Comparison of ENCODE assay signal across 8 mouse cellular contexts in the genomic region with DNA sequence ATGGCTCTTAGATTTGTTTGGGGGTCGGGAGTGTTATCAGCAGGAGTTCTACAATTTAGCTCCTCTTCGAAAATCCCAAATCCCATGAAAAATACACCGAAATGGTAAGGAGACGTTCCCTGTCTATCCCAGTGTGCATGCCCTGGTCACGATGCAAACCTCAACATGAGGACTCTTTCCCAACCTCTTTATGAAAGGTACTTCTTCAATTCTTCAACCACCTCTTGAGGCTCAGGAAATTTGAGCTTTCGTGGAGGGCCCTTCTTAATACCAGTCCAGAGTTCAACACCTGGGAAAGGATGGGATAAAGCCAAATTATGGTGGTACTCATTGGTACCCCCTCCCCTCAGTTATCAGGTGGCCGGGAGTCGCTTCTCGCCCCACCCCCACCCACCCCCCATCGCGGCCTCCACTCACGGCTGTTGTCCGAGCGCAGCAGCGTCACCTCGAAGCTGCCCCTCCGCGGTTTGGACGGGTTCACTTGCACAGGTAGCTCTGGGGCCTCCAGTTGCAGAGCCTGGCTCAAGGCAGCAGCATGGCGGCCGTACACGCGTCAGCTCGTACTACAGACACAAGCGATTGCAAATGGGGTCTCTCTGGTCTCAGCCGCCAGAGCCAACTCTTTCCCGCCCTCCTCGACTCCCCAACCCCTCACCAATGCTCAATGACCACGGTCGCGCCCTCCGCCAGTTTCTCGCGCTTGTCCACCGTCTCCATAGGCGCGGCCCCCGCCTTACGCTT. TPM values are rescaled to one million over a fixed set of nuclear protein-coding genes. Genes with fewer than 3 reads are reported as not detected.
DNase-seq lines count a peak whose midpoint lies in the region; ATAC-seq and TF ChIP-seq lines count a peak whose summit lies in the region.
"Had no signal": no experiment of that assay in that cellular context is flagged by ENCODE, and none has a peak within 500 bp of the region (broad histone marks: within the 10 kb centered on the region; RNA-seq: fewer than 3 reads in every experiment).

No protein-coding gene starts in this region.

- ATAC-seq in common myeloid progenitor, adult 5-6 weeks (replicated peaks; ENCODE audit: low read depth, poor library complexity, severe bottlenecking): peak; percentile 40
- peak; percentile 59 for ATAC-seq in liver, embryonic 15.5 days (ENCODE audit: insufficient read depth)
- ATAC-seq in neural tube, embryonic 13.5 days (ENCODE audit: low read depth): peak; percentile 87

- H3K4me2 ChIP-seq in liver, embryonic 15.5 days: peak overlapping the region; percentile 88
- peak overlapping the region; percentile 83 for H3K4me2 ChIP-seq in neural tube, embryonic 13.5 days

- peak overlapping the region; percentile 98 for H3K4me3 ChIP-seq in spleen, adult 2 months (ENCODE audit: extremely low read depth, insufficient read depth, insufficient read length)
- H3K4me3 ChIP-seq in hindbrain, embryonic 10.5 days: peak overlapping the region; percentile 94
- H3K4me3 ChIP-seq in liver, embryonic 15.5 days (replicated peaks): peak overlapping the region; percentile 79
- peak overlapping the region; percentile 92 for H3K4me3 ChIP-seq in neural tube, embryonic 13.5 days

- no peak for TF ChIP-seq POLR2A in spleen, adult 2 months (IDR thresholded peaks at IDR 0.05; ENCODE audit: low read depth, low read length)

- no peak for TF ChIP-seq CTCF in spleen, adult 2 months (IDR thresholded peaks at IDR 0.05; ENCODE audit: extremely low read depth, insufficient read depth, insufficient read length, insufficient replicate concordance)

- H3K36me3 ChIP-seq in spleen, adult 2 months (ENCODE audit: control insufficient read depth, insufficient read depth, low read length): peaks cover 11% of the 10 kb centered on the region
- H3K36me3 ChIP-seq in hindbrain, embryonic 10.5 days: peaks cover 53% of the 10 kb centered on the region
- peaks cover 27% of the 10 kb centered on the region for H3K36me3 ChIP-seq in liver, embryonic 15.5 days (replicated peaks)
- H3K36me3 ChIP-seq in neural tube, embryonic 13.5 days: peaks cover 30% of the 10 kb centered on the region

- no peaks in the 10 kb centered on the region for H3K27me3 ChIP-seq in spleen, adult 2 months (ENCODE audit: control insufficient read depth, insufficient read depth, low read length)
- no peaks in the 10 kb centered on the region for H3K27me3 ChIP-seq in hindbrain, embryonic 10.5 days (ENCODE audit: insufficient read depth, poor library complexity, severe bottlenecking)
- H3K27me3 ChIP-seq in liver, embryonic 15.5 days: no peaks in the 10 kb centered on the region
- no peaks in the 10 kb centered on the region for H3K27me3 ChIP-seq in neural tube, embryonic 13.5 days

- peak in 1 of 2 experiments; percentile 17 for DNase-seq in spleen, adult 2 months (ENCODE audit: low read depth in 1 of 2, low spot score in 2 of 2)
- no peak for DNase-seq in spleen, postnatal 14 days (ENCODE audit: low spot score in 2 of 2)
- DNase-seq in hindbrain, embryonic 10.5 days (ENCODE audit: low spot score): no peak
- DNase-seq in cerebellum, postnatal 10 days: no peak

- H3K4me1 ChIP-seq in spleen, adult 2 months (ENCODE audit: control insufficient read depth, insufficient read depth, insufficient read length): peaks cover 6% of the 10 kb centered on the region; the same call in 1 of the 2 replicates
- peaks cover 10% of the 10 kb centered on the region for H3K4me1 ChIP-seq in hindbrain, embryonic 10.5 days (replicated peaks)
- H3K4me1 ChIP-seq in liver, embryonic 15.5 days (replicated peaks): peaks cover 25% of the 10 kb centered on the region
- H3K4me1 ChIP-seq in neural tube, embryonic 13.5 days (replicated peaks): peaks cover 17% of the 10 kb centered on the region

- WGBS in spleen, adult 2 months: 4% methylated on average over 39 of the region's 39 CpGs
- 3% methylated on average over 39 of the region's 39 CpGs for WGBS in hindbrain, embryonic 10.5 days
- WGBS in liver, embryonic 15.5 days (ENCODE audit: insufficient replicate concordance): 2% methylated on average over 39 of the region's 39 CpGs
- WGBS in neural tube, embryonic 13.5 days: 3% methylated on average over 39 of the region's 39 CpGs

- peak overlapping the region; percentile 49 for H3K27ac ChIP-seq in spleen, adult 2 months (ENCODE audit: insufficient read depth, low read length)
- peak overlapping the region; percentile 99 for H3K27ac ChIP-seq in hindbrain, embryonic 10.5 days
- peak overlapping the region; percentile 76 for H3K27ac ChIP-seq in liver, embryonic 15.5 days (replicated peaks)
- H3K27ac ChIP-seq in neural tube, embryonic 13.5 days (replicated peaks): peak overlapping the region; percentile 94

- H3K9me3 ChIP-seq in hindbrain, embryonic 10.5 days: no peaks in the 10 kb centered on the region
- no peaks in the 10 kb centered on the region for H3K9me3 ChIP-seq in liver, embryonic 15.5 days (replicated peaks)
- H3K9me3 ChIP-seq in neural tube, embryonic 13.5 days: no peaks in the 10 kb centered on the region

- H3K9ac ChIP-seq in liver, embryonic 15.5 days: peak overlapping the region; percentile 79
- peak overlapping the region; percentile 93 for H3K9ac ChIP-seq in neural tube, embryonic 13.5 days

RNA-seq across cellular contexts. Expression of a gene that starts 0.6 kb away (rescaled TPM):
- 52.6 and 76.8 TPM in 2 replicates for polyA plus RNA-seq in spleen, adult 2 months (2012; rRNA removed)
- total RNA-seq in common myeloid progenitor, adult 5-6 weeks (2017): 74.6 and 105 TPM in 2 replicates
- polyA plus RNA-seq in hindbrain, embryonic 10.5 days (2016; fragmentation: Nextera tagmentation; extraction: Ambion mirVana): 515 and 539 TPM in 2 replicates
- polyA plus RNA-seq in liver, embryonic 15.5 days (2015; fragmentation: Nextera tagmentation; extraction: Ambion mirVana): 71.6 and 86.7 TPM in 2 replicates
- 166 and 196 TPM in 2 replicates for polyA plus RNA-seq in neural tube, embryonic 13.5 days (2015; fragmentation: Nextera tagmentation; extraction: Ambion mirVana)

RNA-seq across cellular contexts. Expression of a gene that starts 7.8 kb away (rescaled TPM):
- polyA plus RNA-seq in spleen, adult 2 months (2012; rRNA removed): not detected in 2 replicates
- 6.6 TPM in 1 of 2 replicates, not detected in the other for total RNA-seq in common myeloid progenitor, adult 5-6 weeks (2017)
- polyA plus RNA-seq in hindbrain, embryonic 10.5 days (2016; fragmentation: Nextera tagmentation; extraction: Ambion mirVana): not detected in 2 replicates
- not detected in 2 replicates for polyA plus RNA-seq in liver, embryonic 15.5 days (2015; fragmentation: Nextera tagmentation; extraction: Ambion mirVana)
- polyA plus RNA-seq in neural tube, embryonic 13.5 days (2015; fragmentation: Nextera tagmentation; extraction: Ambion mirVana): not detected in 2 replicates

RNA-seq across cellular contexts. Expression of a gene that starts 8.2 kb away (rescaled TPM):
- polyA plus RNA-seq in spleen, adult 2 months (2012; rRNA removed): 4.9 and 5.0 TPM in 2 replicates
- total RNA-seq in common myeloid progenitor, adult 5-6 weeks (2017): 33.2 and 39.2 TPM in 2 replicates
- 47.1 and 47.6 TPM in 2 replicates for polyA plus RNA-seq in hindbrain, embryonic 10.5 days (2016; fragmentation: Nextera tagmentation; extraction: Ambion mirVana)
- 18.7 and 21.1 TPM in 2 replicates for polyA plus RNA-seq in liver, embryonic 15.5 days (2015; fragmentation: Nextera tagmentation; extraction: Ambion mirVana)
- polyA plus RNA-seq in neural tube, embryonic 13.5 days (2015; fragmentation: Nextera tagmentation; extraction: Ambion mirVana): 50.6 and 54.4 TPM in 2 replicates

RNA-seq across cellular contexts. Expression of a gene that starts 8.9 kb away (rescaled TPM):
- 25.3 and 32.3 TPM in 2 replicates for polyA plus RNA-seq in spleen, adult 2 months (2012; rRNA removed)
- total RNA-seq in common myeloid progenitor, adult 5-6 weeks (2017): 44.1 and 55.1 TPM in 2 replicates
- polyA plus RNA-seq in hindbrain, embryonic 10.5 days (2016; fragmentation: Nextera tagmentation; extraction: Ambion mirVana): 151 and 167 TPM in 2 replicates
- 71.2 and 71.8 TPM in 2 replicates for polyA plus RNA-seq in liver, embryonic 15.5 days (2015; fragmentation: Nextera tagmentation; extraction: Ambion mirVana)
- 245 and 252 TPM in 2 replicates for polyA plus RNA-seq in neural tube, embryonic 13.5 days (2015; fragmentation: Nextera tagmentation; extraction: Ambion mirVana)

RNA-seq across cellular contexts. Expression of a gene that starts 11.1 kb away (rescaled TPM):
- polyA plus RNA-seq in spleen, adult 2 months (2012; rRNA removed): not detected in 2 replicates
- 0.05 TPM in 1 of 2 replicates, not detected in the other for total RNA-seq in common myeloid progenitor, adult 5-6 weeks (2017)
- 0.25 and 0.31 TPM in 2 replicates for polyA plus RNA-seq in hindbrain, embryonic 10.5 days (2016; fragmentation: Nextera tagmentation; extraction: Ambion mirVana)
- polyA plus RNA-seq in liver, embryonic 15.5 days (2015; fragmentation: Nextera tagmentation; extraction: Ambion mirVana): 0.05 TPM in 2 replicates
- 0.12 and 0.22 TPM in 2 replicates for polyA plus RNA-seq in neural tube, embryonic 13.5 days (2015; fragmentation: Nextera tagmentation; extraction: Ambion mirVana)
- total RNA-seq: heart, adult 18-20 months had no signal

Comparison
In these comparisons a context has a peak if more than half of its experiments do, and no peak if none do; other contexts are left out.
1. H3K27ac ChIP-seq: peak in every context shown above with its lines; median percentile 99 in hindbrain, embryonic 10.5 days; 94 in neural tube, embryonic 13.5 days; 76 in liver, embryonic 15.5 days; 49 in spleen, adult 2 months.